Mouse (Mus musculus) megakaryocyte-erythroid progenitor cell, adult 5-6 weeks (primary cell): ENCODE measurements around the gene Pus7. TPM values are rescaled to one million over a fixed set of nuclear protein-coding genes. Genes with fewer than 3 reads are reported as not detected.

Source experiments
- total RNA-seq, 2 experiments: library from RNA; stranded (forward) in 1 of 2; stranded (reverse) in 1 of 2; fragments of 200-1000, 215-1000 nt in 1 of 2; fragments of >200 nt in 1 of 2; fragmentation: Nextera tagmentation in 1 of 2; gene quantifications; 2 replicates each; pipeline ENCODE4 v1.2.3; 2014 to 2017

Pus7 gene
- total RNA-seq, 2 experiments from 2014 or later: 64.0 to 84.8 TPM

Other genes with a start within 250 kb of the Pus7 start
- 14.0 and 18.2 TPM in 2 replicates for gene Srpk2, start 99.1 kb downstream of the Pus7 start, total RNA-seq (2014; fragmentation: Nextera tagmentation)
- gene Srpk2, start 99.1 kb downstream of the Pus7 start, total RNA-seq (2017): 15.2 and 20.5 TPM in 2 replicates
- gene Rint1, start 4.0 kb upstream of the Pus7 start, total RNA-seq (2014; fragmentation: Nextera tagmentation): 60.8 and 62.7 TPM in 2 replicates
- gene Rint1, start 4.0 kb upstream of the Pus7 start, total RNA-seq (2017): 33.6 and 37.5 TPM in 2 replicates
- 98.3 and 122 TPM in 2 replicates for gene Tomm7, start 60.5 kb upstream of the Pus7 start, total RNA-seq (2014; fragmentation: Nextera tagmentation)
- 241 and 274 TPM in 2 replicates for gene Tomm7, start 60.5 kb upstream of the Pus7 start, total RNA-seq (2017)
- 46.6 and 46.8 TPM in 2 replicates for gene Fam126a, start 247.0 kb upstream of the Pus7 start, total RNA-seq (2014; fragmentation: Nextera tagmentation)
- 58.4 TPM in 2 replicates for gene Fam126a, start 247.0 kb upstream of the Pus7 start, total RNA-seq (2017)